Mouse (Mus musculus) kidney, adult 2 months (tissue): Measurements from ENCODE around the gene Mrps36. TPM values are rescaled to one million over a fixed set of nuclear protein-coding genes. Genes with fewer than 3 reads are reported as not detected.
"Not testable (repeated sequence)": the region's sequence is repeated elsewhere in the genome, so short reads cannot be mapped to it uniquely, and the experiment has no call there.

ENCODE experiments used
- DNase-seq: peaks from one replicate; pipeline ENCODE4 v3.0.0; 2021
- H3K27ac ChIP-seq: fragments of 200-500 bp; 2 replicates; pipeline ENCODE4 v1.5.1; 2012; ENCODE audit warnings: low read depth, low read length, control low read depth, inconsistent platforms; ENCODE audit not compliant: insufficient read depth
- H3K27me3 ChIP-seq: fragments of 200-500 bp; replicated peaks from 2 replicates; pipeline ENCODE4 v1.6.1; 2012; ENCODE audit warnings: mild to moderate bottlenecking, moderate library complexity, low read length, inconsistent platforms; ENCODE audit not compliant: control insufficient read depth, insufficient read depth
- H3K36me3 ChIP-seq: fragments of 200-500 bp; 2 replicates; pipeline ENCODE4 v1.6.1; 2012; ENCODE audit warnings: mild to moderate bottlenecking, moderate library complexity, low read length, inconsistent platforms; ENCODE audit not compliant: control insufficient read depth, insufficient read depth
- H3K4me1 ChIP-seq: fragments of 200-500 bp; 2 replicates; pipeline ENCODE4 v1.6.1; 2011; ENCODE audit warnings: low read length; ENCODE audit not compliant: control insufficient read depth, insufficient read depth
- H3K4me3 ChIP-seq: fragments of 200-500 bp; 2 replicates; pipeline ENCODE4 v1.5.1; 2011; ENCODE audit warnings: mild to moderate bottlenecking, low read depth, low read length, control low read depth; ENCODE audit not compliant: insufficient read depth
- CTCF ChIP-seq: fragments of 200-500 bp; conservative IDR thresholded peaks from 2 replicates; pipeline ENCODE4 v1.5.1; 2011; ENCODE audit warnings: low read depth, mild to moderate bottlenecking, control low read depth, low read length, moderate library complexity, mixed read lengths; ENCODE audit not compliant: insufficient read depth, insufficient read length
- POLR2A ChIP-seq: fragments of 200-500 bp; IDR thresholded peaks from one replicate; pipeline ENCODE4 v1.6.1; 2011; ENCODE audit warnings: low read depth, low read length, control low read depth
- WGBS: fragments of 180-500 bp; shearing (Covaris S2); methylation state at CpG from one replicate; pipeline ENCODE4 v1.1.7; 2018; 5-methylcytosine and 5-hydroxymethylcytosine counted together
- polyA plus RNA-seq: library from polyadenylated mRNA; depleted of rRNA; stranded (reverse); fragments of >200 nt; gene quantifications from 2 replicates; pipeline ENCODE4 v1.2.3, GENCODE M21; 2012

The Mrps36 gene
- polyA plus RNA-seq, 1 experiment = 131 TPM

DNA sequence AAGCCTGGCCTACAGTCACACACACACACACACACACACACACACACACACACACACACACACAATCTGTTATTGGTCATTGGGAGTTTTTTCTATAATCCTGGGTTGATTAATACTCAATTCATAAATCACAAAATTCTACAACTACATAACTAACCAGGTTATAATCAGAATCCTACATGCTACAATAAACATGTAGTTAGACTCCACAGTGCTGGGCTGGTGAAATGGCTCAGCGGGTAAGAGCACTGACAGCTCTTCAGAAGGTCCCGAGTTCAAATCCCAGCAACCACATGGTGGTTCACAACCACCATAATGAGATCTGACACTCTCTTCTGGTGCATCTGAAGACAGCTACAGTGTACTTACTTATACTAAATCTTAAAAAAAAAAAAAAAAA is 11.7 kb downstream of the Mrps36 start:
- peaks cover 5% of the 10 kb centered on the region; the same call in 1 of the 2 replicates for H3K4me1 ChIP-seq
- WGBS = 97% methylated on average over 2 of the region's 2 CpGs
- H3K36me3 ChIP-seq = peaks cover 1% of the 10 kb centered on the region
- H3K27me3 ChIP-seq = no peaks in the 10 kb centered on the region
- H3K27ac ChIP-seq = no peak overlapping the region
- H3K4me3 ChIP-seq = no peak overlapping the region
- no peak for DNase-seq
- TF ChIP-seq POLR2A (no peak), CTCF (no peak)

DNA sequence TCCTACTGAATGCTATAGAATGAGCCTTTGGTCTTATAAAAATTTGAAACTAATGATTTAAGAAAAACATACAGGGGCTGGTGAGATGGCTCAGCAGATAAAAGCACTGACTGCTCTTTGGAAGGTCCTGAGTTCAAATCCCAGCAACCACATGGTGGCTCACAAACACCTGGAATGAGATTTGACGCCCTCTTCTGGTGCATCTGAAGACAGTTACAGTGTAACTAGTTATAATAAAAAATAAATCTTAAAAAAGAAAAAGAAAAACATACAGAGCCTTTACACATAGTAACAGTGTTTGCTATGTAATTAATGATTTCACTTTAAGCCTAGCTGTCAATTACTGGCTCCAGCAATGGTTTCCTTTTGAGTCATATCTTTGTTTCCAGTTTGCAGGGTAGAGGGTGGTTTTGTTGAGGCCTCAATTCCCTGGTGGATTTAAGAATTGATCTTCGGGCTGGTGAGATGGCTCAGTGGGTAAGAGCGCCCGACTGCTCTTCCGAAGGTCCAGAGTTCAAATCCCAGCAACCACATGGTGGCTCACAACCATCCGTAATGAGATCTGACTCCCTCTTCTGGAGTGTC is 12.9 kb downstream of the Mrps36 start:
- not testable (repeated sequence) for H3K36me3 ChIP-seq, H3K4me1 ChIP-seq, H3K27me3 ChIP-seq, DNase-seq, H3K27ac ChIP-seq, H3K4me3 ChIP-seq
- WGBS = 90% methylated on average over 6 of the region's 6 CpGs

- TF ChIP-seq POLR2A (peak; percentile 64), CTCF (no peak)
- Histone ChIP-seq H3K4me3 (peak within 1 kb of the TSS; percentile 96), H3K27ac (peak within 1 kb of the TSS; percentile 83), H3K4me1 (peaks cover 5% of the 10 kb centered on the region; the same call in 1 of the 2 replicates), H3K27me3 (no peaks in the 10 kb centered on the region), H3K36me3 (no peaks in the 10 kb centered on the region; the same call in 1 of the 2 replicates)
- under 1% methylated on average over 19 of the region's 19 CpGs for WGBS
- peak; percentile 97 for DNase-seq
Observed at GRCm38 (mm10) chr13:100730861-100731176, 13.6 kb downstream of the Mrps36 start, which contains the start of gene Cdk7. Gene Cdk7 (minus strand): TSS chr13:100730939.

DNA sequence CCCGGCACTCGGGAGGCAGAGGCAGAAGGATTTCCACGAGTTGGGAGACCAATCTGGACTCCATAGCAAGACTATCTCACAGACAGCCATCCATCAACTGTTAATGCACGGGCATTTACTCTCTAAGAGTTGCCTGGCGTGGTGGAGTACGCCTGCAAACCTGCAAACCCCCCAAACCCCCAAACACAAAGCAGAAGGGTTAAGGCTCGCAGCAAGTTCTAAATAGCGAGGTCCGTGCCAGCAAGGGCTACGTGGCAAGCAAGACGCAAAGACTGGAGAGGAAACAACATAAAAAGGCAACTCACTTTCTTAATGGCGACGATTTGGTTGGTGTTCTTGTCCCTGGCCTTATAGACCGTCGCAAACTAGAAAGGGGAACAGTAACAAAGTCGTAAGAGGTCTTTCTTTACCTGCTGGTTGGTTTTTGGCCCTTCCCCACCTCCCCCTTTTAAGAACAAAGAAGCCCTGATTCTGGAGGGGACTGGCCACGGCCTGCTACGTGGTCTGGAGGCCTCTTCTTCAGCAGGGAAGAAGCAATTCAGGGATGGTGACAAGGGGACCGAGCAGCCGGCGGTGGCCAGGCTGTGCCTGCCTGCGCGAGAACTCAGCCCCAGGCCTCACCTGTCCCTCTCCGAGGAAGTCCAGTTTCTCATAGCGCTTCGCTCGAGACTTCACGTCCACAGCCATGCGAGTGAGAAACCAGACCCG is 14.2 kb downstream of the Mrps36 start:
- DNase-seq = peak; percentile 18
- Histone ChIP-seq H3K27me3 (no peaks in the 10 kb centered on the region), H3K36me3 (no peaks in the 10 kb centered on the region; the same call in 1 of the 2 replicates), H3K4me1 (peaks cover 5% of the 10 kb centered on the region; the same call in 1 of the 2 replicates), H3K27ac (peak overlapping the region; percentile 83), H3K4me3 (peak overlapping the region; percentile 96)
- TF ChIP-seq POLR2A (no peak), CTCF (no peak)
- under 1% methylated on average over 30 of the region's 30 CpGs for WGBS

- DNase-seq, H3K27ac ChIP-seq, H3K36me3 ChIP-seq, H3K4me3 ChIP-seq, H3K4me1 ChIP-seq, H3K27me3 ChIP-seq: not testable (repeated sequence)
- 94% methylated on average over 4 of the region's 4 CpGs for WGBS
Observed at GRCm38 (mm10) chr13:100728530-100728929, 15.9 kb downstream of the Mrps36 start.

DNA sequence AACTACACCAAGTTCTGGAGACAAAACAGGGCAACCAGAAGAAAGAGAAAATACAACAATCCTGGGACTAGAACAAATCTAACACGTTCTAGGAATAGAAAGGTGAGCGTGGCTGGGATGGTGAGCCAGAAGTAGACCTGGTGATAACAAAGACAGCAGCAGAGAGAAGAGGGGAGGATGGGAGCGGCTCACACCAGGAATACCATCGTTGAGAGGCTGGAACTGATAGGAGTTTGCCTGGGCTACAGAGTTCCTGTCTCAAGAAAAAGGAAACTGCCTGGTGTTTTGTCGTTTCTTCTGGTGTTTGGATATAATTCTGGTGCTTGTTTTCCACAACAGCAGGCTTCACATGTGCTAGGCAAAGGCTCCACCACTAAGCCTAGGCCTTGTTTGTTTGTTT is 16.4 kb downstream of the Mrps36 start:
- no peaks in the 10 kb centered on the region for H3K27me3 ChIP-seq
- H3K4me3 ChIP-seq = no peak overlapping the region
- 96% methylated on average over 5 of the region's 5 CpGs for WGBS
- peaks cover 5% of the 10 kb centered on the region; the same call in 1 of the 2 replicates for H3K4me1 ChIP-seq
- no peaks in the 10 kb centered on the region; the same call in 1 of the 2 replicates for H3K36me3 ChIP-seq
- DNase-seq = no peak
- H3K27ac ChIP-seq = no peak overlapping the region
- TF ChIP-seq POLR2A = no peak
- no peak for TF ChIP-seq CTCF

DNA sequence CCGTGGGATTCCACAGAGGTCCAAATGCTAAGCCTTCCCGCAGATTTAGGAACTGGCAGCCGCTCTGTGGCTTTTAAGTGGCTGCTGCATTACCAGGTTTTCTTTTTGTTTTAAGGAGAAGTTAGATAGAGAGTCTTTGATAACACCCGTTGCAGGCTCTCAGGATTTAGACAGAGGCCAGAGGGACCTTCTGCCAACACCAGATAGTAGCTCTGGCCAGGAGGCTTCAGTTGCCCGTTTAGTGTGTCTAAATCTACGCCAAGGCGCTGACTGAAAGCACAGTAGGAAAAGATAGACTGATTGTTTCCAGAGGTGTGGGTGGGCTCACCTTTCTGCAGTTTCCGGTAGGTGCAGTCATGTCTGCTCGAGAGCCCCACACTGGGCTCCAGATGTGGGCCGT is 19.3 kb downstream of the Mrps36 start:
- no peaks in the 10 kb centered on the region; the same call in 1 of the 2 replicates for H3K36me3 ChIP-seq
- peaks cover 2% of the 10 kb centered on the region; the same call in 1 of the 2 replicates for H3K4me1 ChIP-seq
- H3K27ac ChIP-seq = no peak overlapping the region
- H3K27me3 ChIP-seq = no peaks in the 10 kb centered on the region
- no peak for DNase-seq
- no peak for TF ChIP-seq CTCF
- TF ChIP-seq POLR2A = no peak
- WGBS = 90% methylated on average over 10 of the region's 10 CpGs
- H3K4me3 ChIP-seq = no peak overlapping the region
